Mouse (Mus musculus) inflammation-experienced regulatory T-cells (primary cell): Measurements from ENCODE around the gene Olfr1357. TPM values are rescaled to one million over a fixed set of nuclear protein-coding genes. Genes with fewer than 3 reads are reported as not detected.

Source experiments
- polyA plus RNA-seq, 2 experiments: library from polyadenylated mRNA; unstranded; fragments of 100-300 nt; shearing (Covaris generic); gene quantifications; one replicate each; pipeline ENCODE4 v1.2.1; 2017

The Olfr1357 gene
- under 1 TPM in 1 of 2 experiments, not detected in 1; 0.58 TPM for polyA plus RNA-seq

DNA sequence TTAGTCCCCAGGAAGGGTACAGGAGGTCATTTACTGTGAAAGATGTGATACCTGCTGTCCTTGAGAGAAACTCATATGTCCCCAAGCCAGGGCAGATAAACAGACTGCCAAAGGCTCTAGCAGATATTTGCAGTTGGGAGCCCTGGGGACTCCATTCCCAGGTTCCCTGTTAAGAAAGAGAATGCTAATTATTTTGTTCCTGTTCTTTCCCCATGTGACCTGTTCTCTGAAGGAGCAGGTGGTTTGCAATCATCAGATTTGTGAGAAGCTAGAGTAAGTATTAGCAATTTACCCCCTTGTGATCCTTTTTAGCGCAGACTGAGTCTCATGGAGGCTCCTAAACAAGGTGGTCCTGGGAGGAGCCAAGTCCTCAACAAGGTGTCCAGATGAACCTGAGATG, at the start of gene Olfr1357:
TSS of gene Olfr1357 (minus strand) at position 101 of the 400 bp plus-strand sequence.

GRCm38 (mm10) chr10:78591406-78592328, 26.2 kb downstream of the Olfr1357 start, which contains the start of gene Syde1:
Gene Syde1 (minus strand): TSS chr10:78591964.

DNA sequence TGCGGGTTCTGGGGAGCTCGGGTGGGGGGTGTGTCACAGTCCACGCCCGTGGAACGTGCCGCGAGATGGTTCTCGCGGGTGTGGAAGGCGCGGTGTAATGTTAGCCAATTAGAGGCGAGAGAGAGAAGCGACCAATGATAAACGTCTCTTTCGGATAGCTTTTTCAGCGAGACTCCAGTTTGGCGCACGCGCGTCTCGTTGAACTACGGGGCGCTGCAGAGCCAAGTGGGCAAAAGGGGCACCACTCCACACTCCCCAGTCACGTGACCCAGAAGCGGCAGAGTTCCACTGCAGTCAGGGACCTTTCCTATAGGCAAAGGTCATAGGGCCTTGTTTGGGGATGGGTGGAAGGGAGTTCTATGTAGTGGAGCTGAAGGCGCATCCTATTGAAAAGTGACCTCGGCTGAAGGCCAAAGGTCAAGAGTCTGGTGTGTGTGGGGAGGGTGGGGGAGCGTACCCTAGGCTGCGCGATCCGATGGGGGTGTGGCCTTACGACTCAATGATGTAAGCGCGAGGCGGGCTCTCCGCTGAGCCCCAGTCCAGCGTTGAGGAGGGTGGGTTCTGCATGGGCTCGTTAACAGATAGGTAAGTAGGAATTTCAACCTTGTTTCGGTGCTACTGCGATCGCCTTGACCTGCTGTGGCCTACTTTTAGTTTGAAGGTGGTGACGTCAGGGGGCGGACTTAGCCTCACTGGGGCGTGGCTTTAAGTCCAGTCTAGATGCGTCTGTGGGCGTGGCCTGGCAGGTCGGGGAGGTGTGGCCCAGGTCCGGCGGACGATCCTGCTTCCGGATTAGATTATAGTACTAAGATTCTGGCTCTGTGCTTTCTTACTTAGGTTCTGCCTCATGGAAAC, 43.4 kb downstream of the Olfr1357 start, which contains the start of gene Ilvbl:
TSS of gene Ilvbl (plus strand) at position 97 of the 855 bp plus-strand sequence.

Other genes with a start within 250 kb of the Olfr1357 start
- gene Rrp1, start 205.0 kb downstream of the Olfr1357 start, polyA plus RNA-seq: 100 to 1,000 TPM; 282 to 328 TPM
- gene Cstb, start 192.4 kb downstream of the Olfr1357 start, polyA plus RNA-seq: 100 to 1,000 TPM in 1 of 2 experiments, 10 to 100 TPM in 1; 98.7 to 105 TPM
- gene Pdxk, start 153.1 kb downstream of the Olfr1357 start, polyA plus RNA-seq: 10 to 100 TPM; 12.8 to 17.4 TPM
- not detected for gene Olfr1358, start 100.6 kb downstream of the Olfr1357 start, polyA plus RNA-seq
- gene Ilvbl, start 43.7 kb downstream of the Olfr1357 start, polyA plus RNA-seq: 10 to 100 TPM; 81.2 to 85.4 TPM
- 1 to 10 TPM in 1 of 2 experiments, under 1 TPM in 1; 0.70 to 2.1 TPM for gene Syde1, start 26.1 kb downstream of the Olfr1357 start, polyA plus RNA-seq
- not detected for gene Casp14, start 100.2 kb upstream of the Olfr1357 start, polyA plus RNA-seq
- gene Ccdc105, start 135.0 kb upstream of the Olfr1357 start, polyA plus RNA-seq: under 1 TPM in 1 of 2 experiments, not detected in 1; 0.14 TPM
- gene Slc1a6, start 162.4 kb upstream of the Olfr1357 start, polyA plus RNA-seq: not detected
- under 1 TPM; 0.33 to 0.49 TPM for gene Olfr1356, start 234.1 kb upstream of the Olfr1357 start, polyA plus RNA-seq